Mouse (Mus musculus) C2C12 (cell line): Measurements from ENCODE around the gene Lrpap1. TPM values are rescaled to one million over a fixed set of nuclear protein-coding genes. Genes with fewer than 3 reads are reported as not detected.

Experiments used
- H3K27me3 ChIP-seq: one replicate; pipeline ENCODE4 v1.6.1; 2011; ENCODE audit not compliant: control insufficient read depth, insufficient read depth, insufficient read length
- H3K36me3 ChIP-seq: one replicate; pipeline ENCODE4 v1.6.1; 2011; ENCODE audit not compliant: control insufficient read depth, insufficient read depth
- H3K4me3 ChIP-seq: one replicate; pipeline ENCODE4 v1.5.1; 2011; ENCODE audit warnings: mild to moderate bottlenecking, control low read depth; ENCODE audit not compliant: poor library complexity, insufficient read depth, severe bottlenecking
- H3K79me2 ChIP-seq: one replicate; pipeline ENCODE4 v1.6.1; 2011; ENCODE audit not compliant: control insufficient read depth, insufficient read depth
- H3K79me3 ChIP-seq: one replicate; pipeline ENCODE4 v1.6.1; 2011; ENCODE audit warnings: low read depth, control low read depth
- H3ac ChIP-seq: one replicate; pipeline ENCODE3; 2011; ENCODE audit warnings: low read depth; ENCODE audit not compliant: control insufficient read depth, insufficient read length
- CEBPB ChIP-seq: IDR thresholded peaks from one replicate; pipeline ENCODE4 v1.6.1; 2011; ENCODE audit warnings: low read depth, mild to moderate bottlenecking, control low read depth, moderate library complexity
- CTCF ChIP-seq: IDR thresholded peaks from one replicate; pipeline ENCODE4 v1.5.1; 2011; ENCODE audit not compliant: control insufficient read depth, insufficient read depth, insufficient read length
- FOSL1 ChIP-seq: IDR thresholded peaks from one replicate; pipeline ENCODE4 v1.8.0; 2011; ENCODE audit warnings: mild to moderate bottlenecking, low read length; ENCODE audit not compliant: poor library complexity, insufficient read depth, severe bottlenecking
- MAX ChIP-seq: IDR thresholded peaks from one replicate; pipeline ENCODE4 v1.6.1; 2011; ENCODE audit warnings: mild to moderate bottlenecking, control low read depth
- MYOD1 ChIP-seq: IDR thresholded peaks from one replicate; pipeline ENCODE4 v1.6.1; 2011; ENCODE audit warnings: low read depth; ENCODE audit not compliant: control insufficient read depth, insufficient read length
- MYOG ChIP-seq: IDR thresholded peaks from one replicate; pipeline ENCODE4 v1.6.1; 2011; ENCODE audit not compliant: control insufficient read depth, insufficient read length; ENCODE audit errors: extremely low read depth
- USF1 ChIP-seq: IDR thresholded peaks from one replicate; pipeline ENCODE4 v1.6.1; 2011; ENCODE audit warnings: low read depth, mild to moderate bottlenecking, control low read depth, moderate library complexity
- polyA plus RNA-seq: library from polyadenylated mRNA; unstranded; fragments of >200 nt; fragmentation: generic; extraction: Trizol; gene quantifications from one replicate; pipeline ENCODE4 v1.2.1, GENCODE M21; 2012; ENCODE audit warnings: missing spikeins

Lrpap1 gene
- polyA plus RNA-seq, 1 experiment = 26.5 TPM

- TF ChIP-seq USF1 (no peak), MYOG (no peak), CTCF (no peak), MYOD1 (no peak), FOSL1 (no peak), CEBPB (no peak), MAX (no peak)
- no peak overlapping the region for H3K4me3 ChIP-seq
- H3K79me3 ChIP-seq = no peaks in the 10 kb centered on the region
- no peaks in the 10 kb centered on the region for H3K36me3 ChIP-seq
- H3K79me2 ChIP-seq = no peaks in the 10 kb centered on the region
- H3K27me3 ChIP-seq = peaks cover 71% of the 10 kb centered on the region
- H3ac ChIP-seq = no peak overlapping the region
Observed at GRCm38 (mm10) chr5:35137510-35138182, 32.1 kb upstream of the Lrpap1 start.

- Histone ChIP-seq H3K4me3 (no peak overlapping the region), H3K36me3 (no peaks in the 10 kb centered on the region), H3ac (no peak overlapping the region), H3K79me3 (no peaks in the 10 kb centered on the region), H3K79me2 (no peaks in the 10 kb centered on the region), H3K27me3 (peaks cover 58% of the 10 kb centered on the region)
- no peak for TF ChIP-seq USF1
- no peak for TF ChIP-seq CTCF
- no peak for TF ChIP-seq MAX
- no peak for TF ChIP-seq MYOD1
- no peak for TF ChIP-seq FOSL1
- no peak for TF ChIP-seq MYOG
Observed at GRCm38 (mm10) chr5:35135903-35136302, 30.3 kb upstream of the Lrpap1 start.

DNA sequence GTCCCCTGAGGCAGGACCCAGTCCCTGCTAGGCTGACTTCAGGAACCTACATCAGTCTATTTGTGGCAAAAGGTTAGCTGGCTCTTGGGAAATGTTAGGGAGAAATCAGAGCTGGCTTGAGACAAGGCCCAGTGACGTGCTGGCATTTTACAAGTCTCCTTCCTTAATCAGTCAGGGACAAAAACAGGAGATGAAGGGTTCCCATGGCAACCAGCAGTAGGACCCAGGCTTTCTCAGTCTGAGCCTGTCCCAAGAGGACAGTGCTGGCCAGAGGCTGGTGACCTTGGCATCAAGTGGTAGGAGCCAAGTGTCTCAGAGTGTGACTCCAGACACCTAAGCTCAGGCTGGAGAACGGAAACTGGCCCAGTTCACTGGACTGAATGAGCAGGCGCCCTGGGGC lies 28.7 kb upstream of the Lrpap1 start:
- Histone ChIP-seq H3K79me2 (no peaks in the 10 kb centered on the region), H3ac (no peak overlapping the region)
- TF ChIP-seq CTCF (no peak), MAX (no peak), MYOG (no peak), FOSL1 (no peak), MYOD1 (no peak), USF1 (no peak), CEBPB (no peak)

GRCm38 (mm10) chr5:35133468-35133867 lies 27.9 kb upstream of the Lrpap1 start:
- Histone ChIP-seq H3K36me3 (no peaks in the 10 kb centered on the region), H3ac (no peak overlapping the region), H3K79me2 (no peaks in the 10 kb centered on the region), H3K27me3 (peaks cover 54% of the 10 kb centered on the region), H3K4me3 (no peak overlapping the region), H3K79me3 (no peaks in the 10 kb centered on the region)
- no peak for TF ChIP-seq MYOD1
- TF ChIP-seq MAX = no peak
- no peak for TF ChIP-seq FOSL1
- TF ChIP-seq MYOG = no peak
- no peak for TF ChIP-seq CTCF
- no peak for TF ChIP-seq CEBPB
- TF ChIP-seq USF1 = no peak

More for the DNA sequence above, 28.7 kb upstream of the Lrpap1 start:
- peaks cover 50% of the 10 kb centered on the region for H3K27me3 ChIP-seq
- H3K36me3 ChIP-seq = no peaks in the 10 kb centered on the region
- H3K79me3 ChIP-seq = no peaks in the 10 kb centered on the region
- H3K4me3 ChIP-seq = no peak overlapping the region

GRCm38 (mm10) chr5:35132278-35132980 lies 26.9 kb upstream of the Lrpap1 start:
- H3K79me2 ChIP-seq = no peaks in the 10 kb centered on the region
- H3K27me3 ChIP-seq = peaks cover 47% of the 10 kb centered on the region
- no peaks in the 10 kb centered on the region for H3K36me3 ChIP-seq
- H3ac ChIP-seq = no peak overlapping the region
- TF ChIP-seq USF1 (no peak), CTCF (no peak), FOSL1 (no peak), MYOD1 (no peak), CEBPB (no peak), MAX (no peak)
- H3K4me3 ChIP-seq = no peak overlapping the region
- H3K79me3 ChIP-seq = no peaks in the 10 kb centered on the region
